Mouse (Mus musculus) embryonic facial prominence, embryonic 13.5 days (tissue): ENCODE data around the gene Nbl1. TPM values are rescaled to one million over a fixed set of nuclear protein-coding genes. Genes with fewer than 3 reads are reported as not detected.

Experiments used
- ATAC-seq: fragments of 200-750 bp; cut with Nextera tagmentation; 2 replicates; pipeline ENCODE4 v1.8.0; 2017; ENCODE audit warnings: low read depth; ENCODE audit not compliant: insufficient number of reproducible peaks, insufficient read depth, low FRiP score, low TSS enrichment
- H3K27ac ChIP-seq: fragments of 300-500 bp; sonication (generic); 2 replicates; pipeline ENCODE4 v1.5.1; 2015; ENCODE audit warnings: moderate library complexity, mild to moderate bottlenecking, inconsistent platforms
- H3K27me3 ChIP-seq: fragments of 300-500 bp; sonication (generic); 2 replicates; pipeline ENCODE4 v1.6.1; 2015; ENCODE audit warnings: mild to moderate bottlenecking, inconsistent platforms
- H3K36me3 ChIP-seq: fragments of 300-500 bp; sonication (generic); 2 replicates; pipeline ENCODE4 v1.6.1; 2015; ENCODE audit warnings: mild to moderate bottlenecking, inconsistent platforms
- H3K4me1 ChIP-seq: fragments of 300-500 bp; sonication (generic); 2 replicates; pipeline ENCODE4 v1.6.1; 2015; ENCODE audit warnings: inconsistent platforms
- H3K4me2 ChIP-seq: fragments of 300-500 bp; sonication (generic); 2 replicates; pipeline ENCODE4 v1.6.1; 2015; ENCODE audit warnings: moderate library complexity, mild to moderate bottlenecking, inconsistent platforms
- H3K4me3 ChIP-seq: fragments of 300-500 bp; sonication (generic); 2 replicates; pipeline ENCODE4 v1.5.1; 2015; ENCODE audit warnings: mild to moderate bottlenecking, inconsistent platforms
- H3K9ac ChIP-seq: fragments of 300-500 bp; sonication (generic); 2 replicates; pipeline ENCODE4 v1.6.1; 2015; ENCODE audit warnings: mild to moderate bottlenecking, inconsistent platforms
- H3K9me3 ChIP-seq: fragments of 300-500 bp; sonication (generic); 2 replicates; pipeline ENCODE4 v1.6.1; 2016; ENCODE audit warnings: inconsistent platforms
- WGBS: fragments of 180-500 bp; shearing (Covaris S2); methylation state at CpG from one replicate; pipeline ENCODE4 v1.1.7; 2015; ENCODE audit warnings: mixed read lengths; 5-methylcytosine and 5-hydroxymethylcytosine counted together
- polyA plus RNA-seq: library from polyadenylated mRNA; unstranded; fragments of >200 nt; fragmentation: Nextera tagmentation; extraction: Ambion mirVana; gene quantifications from 2 replicates; pipeline ENCODE4 v1.2.1, GENCODE M21; 2015

Gene Nbl1
- polyA plus RNA-seq, 1 experiment from 2014 or later, result 187 TPM

- H3K36me3 ChIP-seq, result no peaks in the 10 kb centered on the region
- H3K27me3 ChIP-seq, result no peaks in the 10 kb centered on the region
- no peak overlapping the region for H3K9ac ChIP-seq
- no peaks in the 10 kb centered on the region for H3K9me3 ChIP-seq
- no peak overlapping the region for H3K4me3 ChIP-seq
- no peaks in the 10 kb centered on the region for H3K4me1 ChIP-seq
- 62% methylated on average over 5 of the region's 5 CpGs for WGBS
- H3K4me2 ChIP-seq, result no peak overlapping the region
- no peak overlapping the region for H3K27ac ChIP-seq
- no peak for ATAC-seq
These were observed 35.5 kb downstream of the Nbl1 start for GRCm38 (mm10) chr4:139057291-139057690.

- H3K4me3 ChIP-seq, result no peak overlapping the region
- no peak for ATAC-seq
- no peak overlapping the region for H3K4me2 ChIP-seq
- whole genome bisulfite sequencing, result 70% methylated on average over 3 of the region's 3 CpGs
- H3K27ac ChIP-seq, result no peak overlapping the region
- no peaks in the 10 kb centered on the region for H3K4me1 ChIP-seq
- H3K36me3 ChIP-seq, result no peaks in the 10 kb centered on the region
- no peaks in the 10 kb centered on the region for H3K27me3 ChIP-seq
- no peak overlapping the region for H3K9ac ChIP-seq
- H3K9me3 ChIP-seq, result no peaks in the 10 kb centered on the region
These were observed 37.0 kb downstream of the Nbl1 start for GRCm38 (mm10) chr4:139055744-139056143.

- Histone ChIP-seq H3K27me3 (no peaks in the 10 kb centered on the region), H3K36me3 (no peaks in the 10 kb centered on the region), H3K4me2 (no peak overlapping the region), H3K4me1 (no peaks in the 10 kb centered on the region), H3K9ac (no peak overlapping the region), H3K4me3 (no peak overlapping the region), H3K9me3 (no peaks in the 10 kb centered on the region), H3K27ac (no peak overlapping the region)
- ATAC-seq, result no peak
- 84% methylated on average over 4 of the region's 4 CpGs for WGBS
These were observed 37.5 kb downstream of the Nbl1 start for GRCm38 (mm10) chr4:139055336-139055735.

GRCm38 (mm10) chr4:139054300-139054923 is 38.4 kb downstream of the Nbl1 start:
- Histone ChIP-seq H3K4me3 (no peak overlapping the region), H3K9me3 (no peaks in the 10 kb centered on the region), H3K9ac (no peak overlapping the region), H3K27me3 (no peaks in the 10 kb centered on the region), H3K36me3 (no peaks in the 10 kb centered on the region), H3K4me1 (no peaks in the 10 kb centered on the region), H3K4me2 (no peak overlapping the region), H3K27ac (no peak overlapping the region)
- 43% methylated on average over 9 of the region's 9 CpGs for WGBS
- ATAC-seq, result no peak

- Histone ChIP-seq H3K27ac (no peak overlapping the region), H3K4me2 (no peak overlapping the region), H3K9me3 (no peaks in the 10 kb centered on the region), H3K9ac (no peak overlapping the region), H3K4me1 (no peaks in the 10 kb centered on the region), H3K4me3 (no peak overlapping the region), H3K36me3 (no peaks in the 10 kb centered on the region), H3K27me3 (no peaks in the 10 kb centered on the region)
- ATAC-seq, result no peak
- WGBS, result 67% methylated on average over 5 of the region's 5 CpGs
These were observed 39.4 kb downstream of the Nbl1 start for GRCm38 (mm10) chr4:139053391-139053790.

- H3K9me3 ChIP-seq, result no peaks in the 10 kb centered on the region
- 80% methylated on average over 7 of the region's 7 CpGs for WGBS
- H3K4me3 ChIP-seq, result no peak overlapping the region
- H3K27ac ChIP-seq, result no peak overlapping the region
- H3K4me1 ChIP-seq, result no peaks in the 10 kb centered on the region
- ATAC-seq, result no peak
- H3K4me2 ChIP-seq, result no peak overlapping the region
- H3K36me3 ChIP-seq, result no peaks in the 10 kb centered on the region
- no peak overlapping the region for H3K9ac ChIP-seq
- H3K27me3 ChIP-seq, result no peaks in the 10 kb centered on the region
These were observed 40.0 kb downstream of the Nbl1 start for GRCm38 (mm10) chr4:139052796-139053195.

GRCm38 (mm10) chr4:139048518-139048917 is 44.3 kb downstream of the Nbl1 start:
- no peak overlapping the region for H3K4me2 ChIP-seq
- no peaks in the 10 kb centered on the region for H3K36me3 ChIP-seq
- no peak overlapping the region for H3K4me3 ChIP-seq
- H3K9me3 ChIP-seq, result no peaks in the 10 kb centered on the region
- no peaks in the 10 kb centered on the region for H3K27me3 ChIP-seq
- no peak for ATAC-seq
- 74% methylated on average over 6 of the region's 6 CpGs for WGBS
- no peak overlapping the region for H3K9ac ChIP-seq
- no peak overlapping the region for H3K27ac ChIP-seq
- no peaks in the 10 kb centered on the region for H3K4me1 ChIP-seq

GRCm38 (mm10) chr4:139046354-139046753 is 46.4 kb downstream of the Nbl1 start:
- ATAC-seq, result no peak
- H3K4me3 ChIP-seq, result no peak overlapping the region
- H3K27me3 ChIP-seq, result no peaks in the 10 kb centered on the region
- no peaks in the 10 kb centered on the region for H3K36me3 ChIP-seq
- no peak overlapping the region for H3K27ac ChIP-seq
- H3K9me3 ChIP-seq, result no peaks in the 10 kb centered on the region
- WGBS, result 41% methylated on average over 5 of the region's 5 CpGs
- no peak overlapping the region for H3K4me2 ChIP-seq
- no peaks in the 10 kb centered on the region for H3K4me1 ChIP-seq
- H3K9ac ChIP-seq, result no peak overlapping the region

GRCm38 (mm10) chr4:139044566-139044965 is 48.2 kb downstream of the Nbl1 start:
- Histone ChIP-seq H3K27ac (no peak overlapping the region), H3K36me3 (no peaks in the 10 kb centered on the region), H3K27me3 (peaks cover 8% of the 10 kb centered on the region), H3K4me3 (no peak overlapping the region), H3K9me3 (no peaks in the 10 kb centered on the region), H3K9ac (no peak overlapping the region), H3K4me1 (peaks cover 14% of the 10 kb centered on the region), H3K4me2 (no peak overlapping the region)
- WGBS, result 93% methylated on average over 5 of the region's 5 CpGs
- no peak for ATAC-seq

GRCm38 (mm10) chr4:139043600-139043999 is 49.2 kb downstream of the Nbl1 start:
- Histone ChIP-seq H3K27ac (no peak overlapping the region), H3K4me1 (peaks cover 14% of the 10 kb centered on the region), H3K9me3 (no peaks in the 10 kb centered on the region), H3K27me3 (peaks cover 10% of the 10 kb centered on the region), H3K4me3 (no peak overlapping the region), H3K36me3 (no peaks in the 10 kb centered on the region), H3K9ac (no peak overlapping the region), H3K4me2 (no peak overlapping the region)
- no peak for ATAC-seq
- 86% methylated on average over 2 of the region's 2 CpGs for WGBS

GRCm38 (mm10) chr4:139042611-139043010 is 50.2 kb downstream of the Nbl1 start:
- ATAC-seq, result no peak
- Histone ChIP-seq H3K9ac (no peak overlapping the region), H3K4me2 (no peak overlapping the region), H3K27ac (no peak overlapping the region), H3K9me3 (no peaks in the 10 kb centered on the region), H3K27me3 (peaks cover 10% of the 10 kb centered on the region), H3K4me3 (no peak overlapping the region), H3K4me1 (peaks cover 18% of the 10 kb centered on the region), H3K36me3 (no peaks in the 10 kb centered on the region)
- 80% methylated on average over 5 of the region's 5 CpGs for WGBS

GRCm38 (mm10) chr4:139040084-139040839 is 52.5 kb downstream of the Nbl1 start:
- ATAC-seq, result no peak; the same call in 1 of the 2 replicates
- Histone ChIP-seq H3K27ac (no peak overlapping the region), H3K4me1 (peaks cover 21% of the 10 kb centered on the region), H3K27me3 (peaks cover 10% of the 10 kb centered on the region), H3K36me3 (no peaks in the 10 kb centered on the region), H3K9me3 (no peaks in the 10 kb centered on the region), H3K4me2 (no peak overlapping the region), H3K9ac (no peak overlapping the region), H3K4me3 (no peak overlapping the region)
- 2% methylated on average over 10 of the region's 10 CpGs for WGBS
